Mouse (Mus musculus) hematopoietic multipotent progenitor cell, adult 10-12 weeks (in vitro differentiated cells): ENCODE results near the gene Car2. TPM values are rescaled to one million over a fixed set of nuclear protein-coding genes. Genes with fewer than 3 reads are reported as not detected.

Source experiments
- polyA plus RNA-seq: library from polyadenylated mRNA; stranded (reverse); fragments of >175 nt; gene quantifications from 2 replicates; pipeline ENCODE4 v1.2.3, GENCODE M21; 2012; ENCODE audit warnings: low replicate concordance

The Car2 gene
- polyA plus RNA-seq, result 26.6 and 228 TPM in 2 replicates

GRCm38 (mm10) chr3:14886102-14887098 lies at the start of gene Car2:
Gene Car2, plus strand, starts transcription at chr3:14886273.

DNA sequence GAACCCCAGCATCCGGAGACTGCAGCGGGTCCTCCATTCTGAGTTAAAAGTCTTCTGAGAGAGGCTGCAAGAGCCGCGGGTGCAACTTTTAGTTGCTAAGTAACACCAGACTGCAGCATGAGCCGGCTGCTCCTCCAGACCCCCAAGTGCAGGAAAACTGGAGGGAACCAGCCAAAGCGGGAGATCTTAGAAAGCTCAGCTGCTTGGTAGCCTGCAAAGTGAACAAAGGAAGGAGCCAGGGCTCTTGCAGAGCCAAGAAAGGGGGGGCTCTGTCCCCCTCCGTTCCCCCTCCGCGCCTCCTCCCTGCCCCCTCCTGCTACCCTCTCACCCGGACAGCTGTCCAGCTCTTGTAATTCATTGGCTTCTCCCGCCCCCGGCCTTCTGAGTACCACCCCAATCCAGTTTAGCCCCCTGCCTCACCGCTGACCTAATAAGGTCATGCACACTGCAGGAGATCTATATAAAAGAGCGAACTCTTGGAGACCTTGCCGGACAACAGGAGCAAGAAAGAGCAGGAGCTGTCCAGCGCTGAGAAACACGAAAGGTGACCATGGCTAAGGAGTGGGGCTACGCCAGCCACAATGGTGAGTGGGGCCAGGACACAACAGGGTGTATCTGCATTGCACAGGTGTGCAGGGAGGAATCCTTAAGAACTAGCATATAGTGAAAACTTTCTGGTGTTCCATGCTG lies 22.9 kb upstream of the Car2 start, which contains the start of gene Car3:
Gene Car3, plus strand, starts transcription at position 491 of the 690 bp plus-strand sequence.

Other genes starting within 250 kb of the Car2 start
- gene Car13, start 244.5 kb upstream of the Car2 start, polyA plus RNA-seq, result 0.48 and 0.68 TPM in 2 replicates
- gene Car1, start 77.9 kb upstream of the Car2 start, polyA plus RNA-seq, result 3.4 and 52.8 TPM in 2 replicates
- 2.0 and 2.4 TPM in 2 replicates for gene Car3, start 22.8 kb upstream of the Car2 start, polyA plus RNA-seq